Mouse (Mus musculus) ES-E14 (cell line): ENCODE measurements at regions not wholly inside any gene's neighbourhood (a gene's known extent, or its start where the extent isn't known, plus 50 kb on each side); places are given as distances from the start of the nearest gene placed in this dataset.

Experiments
- CHD2 ChIP-seq: IDR thresholded peaks from 2 replicates; pipeline ENCODE4 v1.6.1; 2014; ENCODE audit warnings: mild to moderate bottlenecking, low read depth, low read length, inconsistent platforms
- HCFC1 ChIP-seq: IDR thresholded peaks from 2 replicates; pipeline ENCODE4 v1.6.1; 2012; ENCODE audit warnings: low read length, inconsistent platforms, borderline replicate concordance; ENCODE audit not compliant: insufficient read depth
- MAFK ChIP-seq: IDR thresholded peaks from 2 replicates; pipeline ENCODE4 v1.6.1; 2014; ENCODE audit warnings: mild to moderate bottlenecking, low read depth, low read length, inconsistent platforms; ENCODE audit not compliant: insufficient read depth
- ZC3H11A ChIP-seq: IDR thresholded peaks from 2 replicates; pipeline ENCODE4 v1.6.1; 2012; ENCODE audit warnings: low read depth, mild to moderate bottlenecking, inconsistent platforms, low read length, borderline replicate concordance
- ZNF384 ChIP-seq: IDR thresholded peaks from 2 replicates; pipeline ENCODE4 v1.6.1; 2012; ENCODE audit warnings: low read depth, low read length, inconsistent platforms

GRCm38 (mm10) chr2:169304360-169304759 is 283.2 kb downstream of the Gm11011 start:
- TF ChIP-seq ZC3H11A (no peak), HCFC1 (no peak), ZNF384 (no peak), CHD2 (no peak), MAFK (no peak)
